Mouse (Mus musculus) CH12F3 (cell line): ENCODE measurements around the gene Xcr1.

Experiments
- in situ Hi-C: fragments of 300-500 bp; cut with MboI; formaldehyde crosslinking; loops from 2 replicates; pipeline ENCODE4 v1.14.3; 2020; ENCODE audit warnings: low sequenced_read_pairs

Xcr1 gene

GRCm38 (mm10) chr9:123815444-123815843 is 46.4 kb downstream of the Xcr1 start:
- in situ Hi-C loops = no loop called here

DNA sequence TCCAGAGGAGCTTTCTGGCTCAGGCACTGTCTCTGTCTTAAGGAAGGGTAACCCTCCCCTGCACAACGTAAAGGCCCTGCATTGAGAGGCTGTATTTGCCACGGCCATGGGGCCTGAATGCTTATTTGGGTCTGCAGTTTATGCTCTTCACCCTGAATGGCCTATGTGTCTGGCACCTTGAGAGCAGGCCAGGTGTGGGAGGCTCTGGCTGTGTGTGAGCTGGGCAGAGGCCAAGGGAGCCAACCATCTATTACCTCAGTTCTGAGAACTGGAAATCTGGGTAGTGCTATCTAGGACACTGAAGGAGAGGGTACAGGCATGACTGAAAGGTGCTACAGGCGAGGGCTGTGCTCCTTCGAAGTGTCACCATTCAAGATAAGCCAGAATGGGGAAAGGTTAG is 47.0 kb downstream of the Xcr1 start:
- in situ Hi-C loops = no loop called here

GRCm38 (mm10) chr9:123814326-123814725 is 47.5 kb downstream of the Xcr1 start:
- in situ Hi-C loops = no loop called here

DNA sequence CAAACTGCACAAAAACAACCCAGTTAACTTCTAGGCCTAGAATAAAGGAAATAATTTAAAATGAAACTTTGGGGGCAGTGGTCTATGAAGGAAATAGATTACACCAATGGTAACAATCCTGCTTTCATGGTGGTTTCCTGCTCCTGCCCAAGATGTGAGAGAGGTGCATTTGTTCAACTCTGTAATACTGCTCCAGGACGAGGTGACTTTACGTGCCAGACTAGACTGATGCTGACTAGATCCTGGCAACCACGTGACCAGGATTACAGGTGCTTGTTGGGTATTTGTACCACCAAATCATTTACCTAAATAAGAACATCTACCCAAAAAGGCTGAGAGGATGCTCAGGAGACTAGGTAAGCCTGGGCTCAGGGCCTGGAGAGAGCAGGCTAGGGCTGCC is 50.0 kb downstream of the Xcr1 start:
- in situ Hi-C loops = no loop called here

DNA sequence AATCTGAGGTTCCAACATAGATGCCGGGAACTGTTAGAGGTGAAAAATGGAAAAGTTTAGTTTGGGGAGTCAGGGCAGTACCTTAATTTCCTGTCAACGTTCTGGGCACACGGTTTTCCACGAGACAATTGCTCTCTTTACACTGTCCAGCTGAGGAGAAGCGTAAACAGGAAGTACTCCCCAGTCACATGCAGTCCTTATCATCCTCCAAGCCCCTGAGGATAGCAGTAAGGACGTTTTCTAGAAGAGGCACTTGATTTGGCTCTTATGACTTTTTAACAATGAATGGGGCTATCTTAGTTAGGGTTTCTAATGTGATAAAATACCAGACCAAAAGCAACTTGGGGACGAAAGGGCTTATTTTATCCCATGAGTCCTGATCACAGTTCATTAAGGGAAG is 53.2 kb downstream of the Xcr1 start:
- in situ Hi-C loops = no loop called here

DNA sequence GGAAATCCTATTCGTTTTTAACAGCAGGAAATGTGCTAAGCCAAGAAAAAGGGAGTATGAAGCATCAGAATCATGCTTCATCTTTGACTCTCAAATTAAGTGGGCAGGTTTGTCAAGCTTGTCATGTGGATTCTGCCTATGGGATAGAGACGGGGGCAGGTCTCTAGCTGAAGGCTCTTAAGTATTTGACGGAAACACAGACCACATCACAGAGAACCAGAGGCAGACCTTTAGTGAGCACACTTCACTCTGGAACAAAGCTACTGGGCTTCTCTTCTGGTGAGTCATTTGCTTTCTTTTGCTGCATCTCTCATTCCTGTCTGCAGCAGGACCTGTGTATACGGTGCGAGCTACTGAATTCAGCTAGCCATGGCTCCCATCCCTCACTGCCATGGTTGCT is 55.6 kb downstream of the Xcr1 start, which contains the start of gene Cxcr6:
TSS of gene Cxcr6 (plus strand) at position 209 of the 400 bp plus-strand sequence.
- in situ Hi-C loops = no loop called here

GRCm38 (mm10) chr9:123805241-123805640 is 56.6 kb downstream of the Xcr1 start:
- in situ Hi-C loops = no loop called here

DNA sequence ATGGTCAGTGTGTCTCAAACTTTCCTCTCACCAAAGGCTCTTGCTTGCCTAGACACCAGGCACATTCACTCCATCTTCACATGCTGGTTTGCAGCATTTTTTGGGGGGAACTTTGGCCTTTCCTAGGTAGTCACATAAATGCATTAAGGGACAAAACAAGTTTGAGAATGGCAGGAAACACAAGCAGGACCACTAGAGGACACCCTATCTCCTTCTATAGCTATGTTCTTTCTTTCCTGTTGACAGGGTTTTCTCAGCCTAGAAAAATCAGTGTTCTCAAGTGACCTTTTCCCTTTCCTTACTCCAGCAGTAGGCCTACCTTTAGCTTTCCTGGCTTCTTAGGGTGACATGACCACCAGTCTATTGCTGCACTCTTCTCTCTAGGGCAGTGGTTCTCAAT is 58.9 kb downstream of the Xcr1 start:
- in situ Hi-C loops = no loop called here

DNA sequence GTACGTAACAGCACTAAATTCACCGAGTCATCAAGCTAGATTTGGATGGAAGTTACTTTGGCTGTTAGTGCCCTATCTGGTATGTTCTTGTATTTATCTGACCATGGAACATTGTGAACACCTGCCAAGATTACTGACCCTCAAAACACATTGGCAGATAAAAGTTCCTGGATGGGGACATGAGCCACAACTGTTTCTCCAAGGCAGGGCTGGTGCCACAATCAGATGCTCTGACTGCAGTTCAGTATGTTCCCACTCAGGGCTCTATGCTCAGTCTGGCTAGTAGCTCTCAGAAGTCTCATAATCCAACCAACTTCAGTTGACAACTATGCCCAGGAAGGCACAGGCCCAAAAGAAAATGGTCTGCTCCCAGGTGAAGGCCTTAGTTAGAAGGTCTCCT is 59.4 kb downstream of the Xcr1 start:
- in situ Hi-C loops = no loop called here
